Mouse (Mus musculus): ENCODE data around the gene Arhgap15. TPM values are rescaled to one million over a fixed set of nuclear protein-coding genes. Genes with fewer than 3 reads are reported as not detected.

The Arhgap15 gene
- polyA plus RNA-seq, 1 experiment from 2014 or later = 75.6 TPM

GRCm38 (mm10) chr2:44148550-44149100, 400.0 kb downstream of the Arhgap15 start:
- DNase-seq (ENCODE audit: low spot score) = no peak

- no peak for DNase-seq (ENCODE audit: low spot score)
Observed at GRCm38 (mm10) chr2:44152301-44152700, 403.7 kb downstream of the Arhgap15 start.

GRCm38 (mm10) chr2:44160358-44160757, 411.7 kb downstream of the Arhgap15 start:
- no peak for DNase-seq (ENCODE audit: low spot score)

GRCm38 (mm10) chr2:44165789-44166188, 417.2 kb downstream of the Arhgap15 start:
- DNase-seq (ENCODE audit: low spot score) = no peak

GRCm38 (mm10) chr2:44166716-44167115, 418.1 kb downstream of the Arhgap15 start:
- no peak for DNase-seq (ENCODE audit: low spot score)

- no peak for DNase-seq (ENCODE audit: low spot score)
Observed at GRCm38 (mm10) chr2:44184476-44184875, 435.9 kb downstream of the Arhgap15 start.

- DNase-seq (ENCODE audit: low spot score) = no peak
Observed at GRCm38 (mm10) chr2:44190749-44191148, 442.1 kb downstream of the Arhgap15 start.

GRCm38 (mm10) chr2:44192058-44192457, 443.4 kb downstream of the Arhgap15 start:
- no peak for DNase-seq (ENCODE audit: low spot score)

GRCm38 (mm10) chr2:44215506-44215905, 466.9 kb downstream of the Arhgap15 start:
- no peak for DNase-seq (ENCODE audit: low spot score)

GRCm38 (mm10) chr2:44217811-44218210, 469.2 kb downstream of the Arhgap15 start:
- no peak for DNase-seq (ENCODE audit: low spot score)

GRCm38 (mm10) chr2:44218317-44218716, 469.7 kb downstream of the Arhgap15 start:
- no peak for DNase-seq (ENCODE audit: low spot score)

- no peak for DNase-seq (ENCODE audit: low spot score)
Observed at GRCm38 (mm10) chr2:44221686-44222085, 473.1 kb downstream of the Arhgap15 start.

GRCm38 (mm10) chr2:44222176-44222753, 473.6 kb downstream of the Arhgap15 start:
- DNase-seq (ENCODE audit: low spot score) = no peak

GRCm38 (mm10) chr2:44234856-44235255, 486.2 kb downstream of the Arhgap15 start:
- no peak for DNase-seq (ENCODE audit: low spot score)

GRCm38 (mm10) chr2:44241657-44242454, 493.2 kb downstream of the Arhgap15 start:
- DNase-seq (ENCODE audit: low spot score) = no peak

GRCm38 (mm10) chr2:44242628-44243255, 494.1 kb downstream of the Arhgap15 start:
- DNase-seq (ENCODE audit: low spot score) = no peak

GRCm38 (mm10) chr2:44255343-44255742, 506.7 kb downstream of the Arhgap15 start:
- no peak for DNase-seq (ENCODE audit: low spot score)

- no peak for DNase-seq (ENCODE audit: low spot score)
Observed at GRCm38 (mm10) chr2:44257946-44258345, 509.3 kb downstream of the Arhgap15 start.

GRCm38 (mm10) chr2:44271455-44272346, 523.1 kb downstream of the Arhgap15 start:
- no peak for DNase-seq (ENCODE audit: low spot score)

- DNase-seq (ENCODE audit: low spot score) = no peak
Observed at GRCm38 (mm10) chr2:44272606-44273005, 524.0 kb downstream of the Arhgap15 start.

- no peak for DNase-seq (ENCODE audit: low spot score)
Observed at GRCm38 (mm10) chr2:44274425-44274824, 525.8 kb downstream of the Arhgap15 start.
